8 mouse cellular contexts compared by ENCODE assay signal in the genomic region with DNA sequence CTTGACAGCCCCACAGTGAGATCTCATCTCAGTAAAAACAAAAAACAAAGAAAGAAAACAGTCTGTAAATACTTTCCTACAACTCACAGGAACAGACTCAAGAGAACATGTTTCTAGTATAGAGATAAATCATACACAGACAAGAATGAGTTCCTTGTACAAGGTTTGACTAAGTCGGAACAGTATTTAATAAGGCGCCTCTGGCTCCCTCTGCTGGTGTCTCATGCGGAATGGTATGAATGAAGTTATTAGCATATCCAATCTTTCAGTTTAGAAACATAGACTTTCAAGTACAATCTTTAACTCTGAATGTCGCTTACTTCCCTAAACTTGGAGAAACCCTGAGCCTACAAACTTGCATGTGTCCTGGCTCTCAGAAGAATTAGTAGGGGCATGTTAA. TPM values are rescaled to one million over a fixed set of nuclear protein-coding genes. Genes with fewer than 3 reads are reported as not detected.
DNase-seq lines count a peak whose midpoint lies in the region; ATAC-seq lines count a peak whose summit lies in the region.

No protein-coding gene starts in this region.

- H3K9me3 ChIP-seq in forebrain, embryonic 11.5 days (ENCODE audit: control insufficient read depth, low read length) = no peaks in the 10 kb centered on the region
- H3K9me3 ChIP-seq in forebrain, embryonic 13.5 days (replicated peaks) = no peaks in the 10 kb centered on the region

- no peaks in the 10 kb centered on the region for H3K27me3 ChIP-seq in forebrain, embryonic 11.5 days (ENCODE audit: control insufficient read depth, insufficient read depth, low read length)
- H3K27me3 ChIP-seq in forebrain, embryonic 13.5 days = no peaks in the 10 kb centered on the region

- WGBS in forebrain, embryonic 11.5 days = 55% methylated on average over 4 of the region's 4 CpGs
- WGBS in forebrain, embryonic 13.5 days = 44% methylated on average over 4 of the region's 4 CpGs

- no peak overlapping the region for H3K9ac ChIP-seq in forebrain, embryonic 11.5 days (ENCODE audit: low read length)
- no peak overlapping the region for H3K9ac ChIP-seq in forebrain, embryonic 13.5 days

- DNase-seq in forebrain, embryonic 11.5 days (ENCODE audit: low spot score) = peak; percentile 77
- peak; percentile 24 to 33 for DNase-seq in urinary bladder, adult 18-20 months (ENCODE audit: low spot score in 2 of 2)
- no peak for DNase-seq in urinary bladder, postnatal 10 days (ENCODE audit: low spot score)
- peak; percentile 88 for DNase-seq in embryo, embryonic 11 days
- peak; percentile 76 for DNase-seq in kidney, adult 9 months
- peak; percentile 42 to 54 for DNase-seq in lung, adult 18-20 months
- DNase-seq in thymus, postnatal 0 days (ENCODE audit: low spot score) = peak; percentile 67

- H3K27ac ChIP-seq in forebrain, embryonic 11.5 days (ENCODE audit: low read depth, low read length) = no peak overlapping the region
- H3K27ac ChIP-seq in forebrain, embryonic 13.5 days = no peak overlapping the region

- no peak overlapping the region for H3K4me2 ChIP-seq in forebrain, embryonic 11.5 days (ENCODE audit: low read depth, low read length, severe bottlenecking)
- no peak overlapping the region for H3K4me2 ChIP-seq in forebrain, embryonic 13.5 days

- H3K4me3 ChIP-seq in forebrain, embryonic 11.5 days (ENCODE audit: low read depth, low read length) = no peak overlapping the region
- no peak overlapping the region for H3K4me3 ChIP-seq in forebrain, embryonic 13.5 days

- H3K36me3 ChIP-seq in forebrain, embryonic 11.5 days (ENCODE audit: control insufficient read depth, insufficient read depth, low read length) = peaks cover 8% of the 10 kb centered on the region
- peaks cover 89% of the 10 kb centered on the region for H3K36me3 ChIP-seq in forebrain, embryonic 13.5 days (ENCODE audit: poor library complexity, severe bottlenecking)

- no peaks in the 10 kb centered on the region for H3K4me1 ChIP-seq in forebrain, embryonic 11.5 days (replicated peaks; ENCODE audit: control insufficient read depth, insufficient read depth, low read length)
- no peaks in the 10 kb centered on the region for H3K4me1 ChIP-seq in forebrain, embryonic 13.5 days

- ATAC-seq in forebrain, embryonic 11.5 days (replicated peaks; ENCODE audit: low FRiP score) = no peak
- ATAC-seq in forebrain, embryonic 13.5 days = no peak

RNA-seq across cellular contexts. Expression of a gene that starts 16.5 kb away (rescaled TPM):
- polyA plus RNA-seq in forebrain, embryonic 11.5 days (2014; fragmentation: Nextera tagmentation; extraction: Ambion mirVana) = 317 and 330 TPM in 2 replicates
- polyA plus RNA-seq in forebrain, embryonic 13.5 days (2015; fragmentation: Nextera tagmentation; extraction: Ambion mirVana) = 199 and 235 TPM in 2 replicates
- 160 and 164 TPM in 2 replicates for polyA plus RNA-seq in thymus, postnatal 0 days (2015; fragmentation: Nextera tagmentation; extraction: Ambion mirVana)

RNA-seq across cellular contexts. Expression of a gene that starts 16.7 kb away (rescaled TPM):
- 2.3 and 3.5 TPM in 2 replicates for polyA plus RNA-seq in forebrain, embryonic 11.5 days (2014; fragmentation: Nextera tagmentation; extraction: Ambion mirVana)
- 1.8 and 2.8 TPM in 2 replicates for polyA plus RNA-seq in forebrain, embryonic 13.5 days (2015; fragmentation: Nextera tagmentation; extraction: Ambion mirVana)
- 0.12 and 0.54 TPM in 2 replicates for polyA plus RNA-seq in thymus, postnatal 0 days (2015; fragmentation: Nextera tagmentation; extraction: Ambion mirVana)

RNA-seq across cellular contexts. Expression of a gene that starts 20.7 kb away (rescaled TPM):
- not detected in 2 replicates for polyA plus RNA-seq in forebrain, embryonic 11.5 days (2014; fragmentation: Nextera tagmentation; extraction: Ambion mirVana)
- polyA plus RNA-seq in forebrain, embryonic 13.5 days (2015; fragmentation: Nextera tagmentation; extraction: Ambion mirVana) = not detected in 2 replicates
- not detected in 2 replicates for polyA plus RNA-seq in thymus, postnatal 0 days (2015; fragmentation: Nextera tagmentation; extraction: Ambion mirVana)

RNA-seq across cellular contexts. Expression of a gene that starts 28.6 kb away (rescaled TPM):
- polyA plus RNA-seq in forebrain, embryonic 11.5 days (2014; fragmentation: Nextera tagmentation; extraction: Ambion mirVana) = not detected in 2 replicates
- polyA plus RNA-seq in forebrain, embryonic 13.5 days (2015; fragmentation: Nextera tagmentation; extraction: Ambion mirVana) = 1.2 and 2.0 TPM in 2 replicates
- polyA plus RNA-seq in thymus, postnatal 0 days (2015; fragmentation: Nextera tagmentation; extraction: Ambion mirVana) = 4.2 and 4.8 TPM in 2 replicates

RNA-seq across cellular contexts. Expression of a gene that starts 36.4 kb away (rescaled TPM):
- 0.09 TPM in 1 of 2 replicates, not detected in the other for polyA plus RNA-seq in forebrain, embryonic 11.5 days (2014; fragmentation: Nextera tagmentation; extraction: Ambion mirVana)
- not detected in 2 replicates for polyA plus RNA-seq in forebrain, embryonic 13.5 days (2015; fragmentation: Nextera tagmentation; extraction: Ambion mirVana)
- 0.84 and 0.92 TPM in 2 replicates for polyA plus RNA-seq in thymus, postnatal 0 days (2015; fragmentation: Nextera tagmentation; extraction: Ambion mirVana)
